Mouse (Mus musculus) kidney, adult 2 months (tissue): ENCODE measurements around the gene Whamm.

Experiments
- CTCF ChIP-seq: fragments of 200-500 bp; conservative IDR thresholded peaks from 2 replicates; pipeline ENCODE4 v1.5.1; 2011; ENCODE audit warnings: low read depth, mild to moderate bottlenecking, control low read depth, low read length, moderate library complexity, mixed read lengths; ENCODE audit not compliant: insufficient read depth, insufficient read length
- POLR2A ChIP-seq: fragments of 200-500 bp; IDR thresholded peaks from one replicate; pipeline ENCODE4 v1.6.1; 2011; ENCODE audit warnings: low read depth, low read length, control low read depth

DNA sequence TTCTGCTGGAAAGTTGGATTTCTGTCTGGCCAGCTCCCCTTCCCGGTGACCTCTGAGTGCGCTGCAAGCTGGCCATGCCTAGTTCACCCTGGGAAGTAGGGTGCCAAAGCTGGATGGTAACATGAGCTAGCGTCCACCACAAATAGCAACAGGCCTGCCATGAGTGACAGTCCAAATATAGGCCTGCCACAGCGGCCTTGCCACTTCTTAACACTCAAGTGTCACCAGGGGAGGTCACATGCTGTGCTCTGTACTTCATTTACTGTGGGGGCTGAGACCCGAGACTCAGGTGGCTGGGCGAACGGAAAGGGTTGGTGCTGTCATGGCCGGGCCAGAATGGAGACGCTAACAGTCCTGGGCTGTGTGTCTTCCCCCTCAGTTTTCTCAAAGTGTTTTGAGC is 4.2 kb upstream of the Whamm start, which contains the start of gene Fsd2:
- TF ChIP-seq POLR2A, result no peak
- no peak for TF ChIP-seq CTCF
